Mouse (Mus musculus): ENCODE measurements around the gene Tenm4. TPM values are rescaled to one million over a fixed set of nuclear protein-coding genes. Genes with fewer than 3 reads are reported as not detected.
A peak's percentile ranks its signal among the peaks of the same experiment; 100 is the strongest.

Tenm4 gene
- polyA plus RNA-seq, 1 experiment from 2014 or later: 7.3 TPM

MicroRNA genes within 50 kb of the gene (microRNA counts, 519-probe panel; counts per million panel counts)
- not detected for microRNA mmu-miR-708

Small RNA genes lying within 50 kb of the gene (microRNA-seq; reads per million reads assigned to microRNA genes)
- gene Mir6394 (ENCODE audit: borderline number of aligned reads) (not detected), gene Mir708 (ENCODE audit: borderline number of aligned reads) (1,201 reads per million, percentile 75 among the genes with 10 or more reads in this experiment)

Data from liver, embryonic 11.5 days (tissue).